Mouse (Mus musculus): ENCODE data around the gene Zfp366. TPM values are rescaled to one million over a fixed set of nuclear protein-coding genes. Genes with fewer than 3 reads are reported as not detected.

The Zfp366 gene
- polyA plus RNA-seq, 1 experiment = 0.01 TPM

DNA sequence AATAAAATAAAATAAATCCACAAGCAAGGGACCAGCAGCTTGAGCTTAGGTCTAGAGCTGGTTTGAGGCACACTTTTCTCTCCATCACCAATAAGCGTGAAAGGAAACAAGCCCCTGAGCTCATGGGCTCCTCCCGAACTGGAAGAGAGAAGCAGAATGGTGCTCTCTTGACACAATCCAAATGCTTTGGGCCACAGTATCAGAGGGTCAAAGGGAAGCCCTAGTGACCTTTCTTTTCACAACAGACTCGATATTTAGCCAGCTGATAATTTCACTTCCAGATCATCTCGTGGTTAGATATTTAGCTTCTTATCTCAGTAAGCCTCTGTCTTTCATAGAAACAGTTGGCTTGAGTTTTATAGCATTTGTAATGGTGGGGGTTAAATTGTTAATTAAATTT is 12.2 kb downstream of the Zfp366 start:
- H3ac ChIP-seq (ENCODE audit: control insufficient read depth, insufficient read length) = no peak overlapping the region
- TF ChIP-seq MAX (IDR thresholded peaks at IDR 0.05; ENCODE audit: low read depth) (no peak), SRF (IDR thresholded peaks at IDR 0.05; ENCODE audit: control insufficient read depth, insufficient read length, low read depth) (no peak), POLR2AphosphoS2 (IDR thresholded peaks at IDR 0.05; ENCODE audit: insufficient read length, low read depth) (no peak), TCF3 (IDR thresholded peaks at IDR 0.05; ENCODE audit: insufficient read length, low read depth) (no peak), MYOG (IDR thresholded peaks at IDR 0.05; ENCODE audit: control insufficient read depth in 1 of 3, insufficient read depth in 1 of 3, insufficient read length in 2 of 3, low read depth in 2 of 3) (no peak), CEBPB (IDR thresholded peaks at IDR 0.05; ENCODE audit: insufficient read depth, poor library complexity, severe bottlenecking) (no peak), USF1 (IDR thresholded peaks at IDR 0.05; ENCODE audit: low read depth) (no peak), MYOD1 (IDR thresholded peaks at IDR 0.05; ENCODE audit: control insufficient read depth in 1 of 3, insufficient read length in 2 of 3, low read depth in 2 of 3) (no peak), TCF12 (IDR thresholded peaks at IDR 0.05; ENCODE audit: insufficient read depth, poor library complexity, severe bottlenecking) (no peak), REST (IDR thresholded peaks at IDR 0.05; ENCODE audit: insufficient read depth, insufficient read length) (no peak), POLR2A (IDR thresholded peaks at IDR 0.05; ENCODE audit: insufficient read length, low read depth) (no peak), E2F4 (IDR thresholded peaks at IDR 0.05; ENCODE audit: insufficient read depth) (no peak)

DNA sequence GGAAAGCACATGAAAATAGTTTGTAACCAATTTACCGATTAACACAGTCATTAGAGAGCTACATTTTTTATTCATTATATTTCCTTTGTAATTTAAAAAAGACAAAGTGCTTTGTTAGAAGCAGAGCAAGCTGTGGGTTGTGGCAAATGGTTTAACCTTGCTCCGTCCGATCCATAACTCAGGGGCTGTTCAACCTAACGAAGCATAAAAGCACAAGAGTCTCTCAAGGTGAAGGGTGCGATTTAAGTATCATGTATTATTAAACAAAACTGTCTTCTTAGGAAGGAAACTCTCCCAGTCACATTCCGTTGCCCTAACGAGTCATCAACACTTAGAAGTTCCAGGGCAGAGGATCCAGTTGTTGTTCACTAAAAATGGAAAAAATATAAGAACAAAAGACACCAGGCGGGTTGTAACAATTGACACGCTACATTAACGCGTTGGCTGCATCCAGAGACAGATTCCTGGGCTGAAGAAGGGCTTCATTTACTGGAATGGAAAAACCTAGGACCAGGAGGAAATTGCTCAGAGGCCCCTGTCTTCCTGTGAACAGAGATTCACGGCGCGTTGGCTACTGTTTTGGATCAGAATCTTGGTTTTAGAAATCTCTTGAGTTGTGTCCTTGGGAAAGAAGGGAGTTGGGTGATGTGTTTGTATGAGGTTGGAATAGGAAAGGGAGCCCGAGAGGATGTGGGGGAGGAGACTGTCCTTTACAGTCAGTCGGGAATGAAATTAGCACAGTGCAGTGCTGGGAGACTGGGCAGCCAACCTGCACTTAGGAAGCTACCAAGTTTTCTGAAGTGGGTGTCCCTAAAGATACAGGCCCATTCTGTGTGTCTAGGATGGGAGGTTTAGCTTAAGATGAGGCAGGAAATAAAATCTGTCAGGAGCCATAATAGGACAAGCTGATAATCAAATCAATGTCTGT is 17.3 kb downstream of the Zfp366 start:
- no peak overlapping the region for H3ac ChIP-seq (ENCODE audit: control insufficient read depth, insufficient read length)
- no peaks in the 10 kb centered on the region for H3K27me3 ChIP-seq (ENCODE audit: control insufficient read depth, insufficient read depth, insufficient read length)
- H3K79me2 ChIP-seq (ENCODE audit: control insufficient read depth, insufficient read depth) = no peaks in the 10 kb centered on the region
- no peaks in the 10 kb centered on the region for H3K36me3 ChIP-seq (ENCODE audit: control insufficient read depth, insufficient read depth)
- H3K4me3 ChIP-seq = no peak overlapping the region
- H3K4me2 ChIP-seq (ENCODE audit: low read depth) = no peak overlapping the region
- TF ChIP-seq REST (IDR thresholded peaks at IDR 0.05; ENCODE audit: insufficient read depth, insufficient read length) (no peak), MYOD1 (IDR thresholded peaks at IDR 0.05; ENCODE audit: control insufficient read depth in 1 of 3, insufficient read length in 2 of 3, low read depth in 2 of 3) (no peak)

More for the DNA sequence above, 12.2 kb downstream of the Zfp366 start:
- no peak overlapping the region for H3K4me3 ChIP-seq
- no peaks in the 10 kb centered on the region for H3K79me2 ChIP-seq (ENCODE audit: control insufficient read depth, insufficient read depth)
- no peak overlapping the region for H3K4me2 ChIP-seq (ENCODE audit: low read depth)
- H3K36me3 ChIP-seq (ENCODE audit: control insufficient read depth, insufficient read depth) = no peaks in the 10 kb centered on the region
- H3K27me3 ChIP-seq (ENCODE audit: control insufficient read depth, insufficient read depth, insufficient read length) = no peaks in the 10 kb centered on the region

DNA sequence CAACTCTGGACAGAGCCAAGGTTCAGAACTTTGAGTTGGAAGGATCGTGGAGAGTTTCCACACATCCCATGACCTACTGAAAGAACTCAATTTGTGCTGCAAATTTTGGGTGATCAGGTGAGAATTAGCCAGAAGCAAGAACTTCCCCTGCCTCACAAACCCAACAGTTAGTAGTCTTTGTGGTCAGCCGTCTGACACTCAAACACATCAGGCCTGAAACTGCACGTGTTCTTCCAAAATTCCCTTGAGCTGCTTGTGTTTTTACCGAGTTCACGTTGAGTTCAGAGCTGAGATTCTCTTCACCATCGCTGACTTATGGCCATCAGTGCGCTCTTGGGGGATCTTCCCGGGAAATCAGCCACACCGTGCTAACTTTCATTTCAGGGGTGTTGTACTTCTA is 22.6 kb downstream of the Zfp366 start:
- Histone ChIP-seq H3K4me3 (no peak overlapping the region), H3K27me3 (ENCODE audit: control insufficient read depth, insufficient read depth, insufficient read length) (no peaks in the 10 kb centered on the region)

DNA sequence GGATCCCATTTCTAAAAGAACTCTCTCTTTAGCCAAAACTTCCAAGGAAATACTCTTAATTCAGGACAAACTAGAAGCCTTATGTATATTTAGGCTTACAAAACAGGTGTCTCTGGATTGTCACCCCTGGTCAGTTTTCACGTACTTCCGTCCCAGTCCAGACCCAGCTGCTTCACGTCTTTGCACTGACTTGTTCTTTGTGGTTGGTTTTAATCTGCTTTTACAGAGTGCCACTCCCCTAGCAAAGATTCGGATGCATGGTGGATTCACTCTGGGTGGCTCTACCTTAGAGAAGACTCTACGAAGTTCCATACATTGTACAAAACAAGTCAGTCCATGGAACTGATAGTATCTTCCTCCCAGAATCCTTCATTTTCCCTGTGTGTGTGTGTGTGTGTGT is 25.2 kb downstream of the Zfp366 start:
- TF ChIP-seq CEBPB (IDR thresholded peaks at IDR 0.05; ENCODE audit: insufficient read depth, poor library complexity, severe bottlenecking) (no peak), TCF12 (IDR thresholded peaks at IDR 0.05; ENCODE audit: insufficient read depth, poor library complexity, severe bottlenecking) (peak; percentile 9), MYOD1 (IDR thresholded peaks at IDR 0.05; ENCODE audit: control insufficient read depth in 1 of 3, insufficient read length in 2 of 3, low read depth in 2 of 3) (peak in 1 of 3 experiments; percentile 67), MYOG (IDR thresholded peaks at IDR 0.05; ENCODE audit: control insufficient read depth in 1 of 3, insufficient read depth in 1 of 3, insufficient read length in 2 of 3, low read depth in 2 of 3) (peak in 2 of 3 experiments; percentile 16 to 29)
- Histone ChIP-seq H3ac (ENCODE audit: control insufficient read depth, insufficient read length) (no peak overlapping the region), H3K4me2 (ENCODE audit: low read depth) (no peak overlapping the region), H3K4me3 (no peak overlapping the region), H3K27me3 (ENCODE audit: control insufficient read depth, insufficient read depth, insufficient read length) (no peaks in the 10 kb centered on the region), H3K36me3 (ENCODE audit: control insufficient read depth, insufficient read depth) (no peaks in the 10 kb centered on the region), H3K79me2 (ENCODE audit: control insufficient read depth, insufficient read depth) (no peaks in the 10 kb centered on the region)

More for the DNA sequence above, 22.6 kb downstream of the Zfp366 start:
- Histone ChIP-seq H3K79me2 (ENCODE audit: control insufficient read depth, insufficient read depth) (no peaks in the 10 kb centered on the region), H3K4me2 (ENCODE audit: low read depth) (no peak overlapping the region), H3ac (ENCODE audit: control insufficient read depth, insufficient read length) (no peak overlapping the region), H3K36me3 (ENCODE audit: control insufficient read depth, insufficient read depth) (no peaks in the 10 kb centered on the region)
- no peak for TF ChIP-seq REST (IDR thresholded peaks at IDR 0.05; ENCODE audit: insufficient read depth, insufficient read length)
- no peak for TF ChIP-seq POLR2AphosphoS2 (IDR thresholded peaks at IDR 0.05; ENCODE audit: insufficient read length, low read depth)
- TF ChIP-seq E2F4 (IDR thresholded peaks at IDR 0.05; ENCODE audit: insufficient read depth) = no peak
- TF ChIP-seq MAX (IDR thresholded peaks at IDR 0.05; ENCODE audit: low read depth) = no peak
- no peak for TF ChIP-seq CEBPB (IDR thresholded peaks at IDR 0.05; ENCODE audit: insufficient read depth, poor library complexity, severe bottlenecking)
- TF ChIP-seq USF1 (IDR thresholded peaks at IDR 0.05; ENCODE audit: low read depth) = no peak

DNA sequence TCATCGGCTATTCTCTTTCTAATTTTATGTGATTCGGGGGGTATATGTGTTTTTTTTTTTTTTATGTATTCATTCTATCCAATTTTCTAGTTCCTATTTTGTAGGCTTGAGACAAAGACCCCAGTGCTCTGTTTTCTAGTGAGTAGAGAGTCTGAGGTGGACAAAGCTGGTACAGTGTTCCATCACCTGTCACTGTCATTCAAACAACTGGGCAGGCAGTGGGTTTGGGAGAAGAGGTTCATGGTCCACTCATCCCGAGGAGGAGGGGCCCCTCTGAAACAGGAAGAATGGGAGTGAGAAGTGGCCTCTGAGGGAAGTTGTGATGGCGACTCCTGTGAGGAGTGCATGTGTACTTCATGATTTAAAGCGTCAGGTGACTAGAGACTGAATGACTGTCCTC is 26.2 kb downstream of the Zfp366 start:
- Histone ChIP-seq H3K27me3 (ENCODE audit: control insufficient read depth, insufficient read depth, insufficient read length) (no peaks in the 10 kb centered on the region), H3K4me3 (no peak overlapping the region), H3K36me3 (ENCODE audit: control insufficient read depth, insufficient read depth) (no peaks in the 10 kb centered on the region), H3K79me2 (ENCODE audit: control insufficient read depth, insufficient read depth) (no peaks in the 10 kb centered on the region), H3K4me2 (ENCODE audit: low read depth) (peak overlapping the region; percentile 14), H3ac (ENCODE audit: control insufficient read depth, insufficient read length) (no peak overlapping the region)
- TF ChIP-seq E2F4 (IDR thresholded peaks at IDR 0.05; ENCODE audit: insufficient read depth) (no peak), CEBPB (IDR thresholded peaks at IDR 0.05; ENCODE audit: insufficient read depth, poor library complexity, severe bottlenecking) (no peak), MYOD1 (IDR thresholded peaks at IDR 0.05; ENCODE audit: control insufficient read depth in 1 of 3, insufficient read length in 2 of 3, low read depth in 2 of 3) (peak in 2 of 3 experiments; percentile 91 to 95), MAX (IDR thresholded peaks at IDR 0.05; ENCODE audit: low read depth) (no peak), POLR2AphosphoS2 (IDR thresholded peaks at IDR 0.05; ENCODE audit: insufficient read length, low read depth) (no peak), TCF12 (IDR thresholded peaks at IDR 0.05; ENCODE audit: insufficient read depth, poor library complexity, severe bottlenecking) (no peak), TCF3 (IDR thresholded peaks at IDR 0.05; ENCODE audit: insufficient read length, low read depth) (peak; percentile 32), MYOG (IDR thresholded peaks at IDR 0.05; ENCODE audit: control insufficient read depth in 1 of 3, insufficient read depth in 1 of 3, insufficient read length in 2 of 3, low read depth in 2 of 3) (peak in 1 of 3 experiments; percentile 46), USF1 (IDR thresholded peaks at IDR 0.05; ENCODE audit: low read depth) (no peak), REST (IDR thresholded peaks at IDR 0.05; ENCODE audit: insufficient read depth, insufficient read length) (no peak), POLR2A (IDR thresholded peaks at IDR 0.05; ENCODE audit: insufficient read length, low read depth) (no peak), SRF (IDR thresholded peaks at IDR 0.05; ENCODE audit: control insufficient read depth, insufficient read length, low read depth) (no peak)
